Mouse (Mus musculus) heart, embryonic 13.5 days (tissue): ENCODE results near the gene Tmem60. TPM values are rescaled to one million over a fixed set of nuclear protein-coding genes. Genes with fewer than 3 reads are reported as not detected.

Experiments
- polyA plus RNA-seq: library from polyadenylated mRNA; unstranded; fragments of >200 nt; fragmentation: Nextera tagmentation; extraction: Ambion mirVana; gene quantifications from 2 replicates; pipeline ENCODE4 v1.2.1, GENCODE M21; 2015

Tmem60 gene
- polyA plus RNA-seq, 1 experiment from 2014 or later, result 44.0 TPM

Other genes with a start within 250 kb of the Tmem60 start
- 29.1 and 34.7 TPM in 2 replicates for gene Phtf2, start 67 bp upstream of the Tmem60 start, polyA plus RNA-seq
- gene Rsbn1l, start 74.2 kb downstream of the Tmem60 start, polyA plus RNA-seq, result 4.3 and 4.5 TPM in 2 replicates
- 16.8 and 17.2 TPM in 2 replicates for gene Ptpn12, start 173.7 kb downstream of the Tmem60 start, polyA plus RNA-seq